Mouse (Mus musculus) ES-E14 (cell line): ENCODE measurements at regions not wholly inside any gene's neighbourhood (a gene's known extent, or its start where the extent isn't known, plus 50 kb on each side); places are given as distances from the start of the nearest gene placed in this dataset.

Experiments used
- CHD2 ChIP-seq: IDR thresholded peaks from 2 replicates; pipeline ENCODE4 v1.6.1; 2014; ENCODE audit warnings: mild to moderate bottlenecking, low read depth, low read length, inconsistent platforms
- HCFC1 ChIP-seq: IDR thresholded peaks from 2 replicates; pipeline ENCODE4 v1.6.1; 2012; ENCODE audit warnings: low read length, inconsistent platforms, borderline replicate concordance; ENCODE audit not compliant: insufficient read depth
- MAFK ChIP-seq: IDR thresholded peaks from 2 replicates; pipeline ENCODE4 v1.6.1; 2014; ENCODE audit warnings: mild to moderate bottlenecking, low read depth, low read length, inconsistent platforms; ENCODE audit not compliant: insufficient read depth
- ZC3H11A ChIP-seq: IDR thresholded peaks from 2 replicates; pipeline ENCODE4 v1.6.1; 2012; ENCODE audit warnings: low read depth, mild to moderate bottlenecking, inconsistent platforms, low read length, borderline replicate concordance

- TF ChIP-seq MAFK (no peak), ZC3H11A (no peak), CHD2 (no peak), HCFC1 (no peak)
Measured at GRCm38 (mm10) chr17:52149068-52149467, 316.0 kb upstream of the Satb1 start.
